Mouse (Mus musculus) liver, postnatal 0 days (tissue): ENCODE measurements around the gene Dcaf17. TPM values are rescaled to one million over a fixed set of nuclear protein-coding genes. Genes with fewer than 3 reads are reported as not detected.
A peak's percentile ranks its signal among the peaks of the same experiment; 100 is the strongest.

Experiments
- ATAC-seq: fragments of 200-750 bp; cut with Nextera tagmentation; 2 replicates; pipeline ENCODE4 v1.8.0; 2017; ENCODE audit warnings: mild to moderate bottlenecking, moderate library complexity
- DNase-seq: peaks from one replicate; pipeline ENCODE4 v3.0.0-alpha.2; 2016
- H3K27ac ChIP-seq: fragments of 300-500 bp; sonication (generic); 2 replicates; pipeline ENCODE4 v1.5.1; 2014; ENCODE audit warnings: antibody characterized with exemption, moderate library complexity, mild to moderate bottlenecking, low read depth
- H3K27me3 ChIP-seq: fragments of 300-500 bp; sonication (generic); 2 replicates; pipeline ENCODE4 v1.6.1; 2014; ENCODE audit warnings: low read length, control low read depth, mixed read lengths; ENCODE audit not compliant: insufficient read depth
- H3K36me3 ChIP-seq: fragments of 300-500 bp; sonication (generic); replicated peaks from 2 replicates; pipeline ENCODE4 v1.6.1; 2014; ENCODE audit warnings: mild to moderate bottlenecking, control low read depth, low read length, moderate library complexity, mixed read lengths; ENCODE audit not compliant: insufficient read depth
- H3K4me1 ChIP-seq: fragments of 300-500 bp; sonication (generic); 2 replicates; pipeline ENCODE4 v1.6.1; 2014; ENCODE audit warnings: antibody characterized with exemption, mild to moderate bottlenecking, control low read depth; ENCODE audit not compliant: insufficient read depth
- H3K4me2 ChIP-seq: fragments of 300-500 bp; sonication (generic); 2 replicates; pipeline ENCODE4 v1.6.1; 2014; ENCODE audit warnings: low read depth, mild to moderate bottlenecking, low read length, moderate library complexity, mixed read lengths
- H3K4me3 ChIP-seq: fragments of 300-500 bp; sonication (generic); 2 replicates; pipeline ENCODE4 v1.5.1; 2014; ENCODE audit warnings: low read depth, low read length
- H3K9ac ChIP-seq: fragments of 300-500 bp; sonication (generic); replicated peaks from 2 replicates; pipeline ENCODE4 v1.6.1; 2014; ENCODE audit warnings: mild to moderate bottlenecking, moderate library complexity
- H3K9me3 ChIP-seq: fragments of 300-500 bp; sonication (generic); 2 replicates; pipeline ENCODE4 v1.6.1; 2016; ENCODE audit warnings: mild to moderate bottlenecking, control low read depth, low read length, mixed read lengths
- CTCF ChIP-seq: sonication (generic); IDR thresholded peaks from 2 replicates; pipeline ENCODE4 v1.5.1; 2016; ENCODE audit warnings: antibody characterized with exemption, low read depth
- EP300 ChIP-seq: IDR thresholded peaks from 2 replicates; pipeline ENCODE4 v1.6.1; 2016; ENCODE audit warnings: antibody characterized with exemption, low read depth, mild to moderate bottlenecking
- WGBS: fragments of 180-500 bp; shearing (Covaris S2); extraction: QIAGEN DNeasy Blood & Tissue Kit; methylation state at CpG from one replicate; pipeline ENCODE4 v1.1.7; 2014; ENCODE audit not compliant: insufficient replicate concordance; 5-methylcytosine and 5-hydroxymethylcytosine counted together
- polyA plus RNA-seq: library from polyadenylated mRNA; unstranded; fragments of >200 nt; fragmentation: Nextera tagmentation; extraction: Ambion mirVana; gene quantifications from 2 replicates; pipeline ENCODE4 v1.2.1, GENCODE M21; 2015

Dcaf17 gene
- polyA plus RNA-seq, 1 experiment from 2014 or later = 11.8 TPM

DNA sequence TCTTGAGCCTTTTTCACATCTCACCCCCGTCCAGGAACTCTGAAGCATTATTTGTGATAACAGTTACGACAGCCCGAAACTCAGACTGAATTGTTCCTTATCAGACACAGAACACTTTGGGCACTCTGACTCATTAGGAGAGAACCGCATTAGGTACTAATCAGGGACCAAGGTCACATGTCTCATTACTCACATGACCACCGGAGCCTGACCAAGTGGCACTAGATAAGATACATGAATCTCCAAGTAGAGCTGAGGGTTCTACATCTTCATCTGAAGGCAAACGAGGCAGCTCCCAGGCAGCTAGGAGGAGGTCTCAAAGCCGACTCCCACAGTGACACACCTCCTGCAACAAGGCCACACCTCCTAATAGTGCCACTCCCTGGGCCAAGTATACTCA, 41.0 kb downstream of the Dcaf17 start:
- no peaks in the 10 kb centered on the region for H3K4me1 ChIP-seq
- no peak overlapping the region for H3K27ac ChIP-seq

DNA sequence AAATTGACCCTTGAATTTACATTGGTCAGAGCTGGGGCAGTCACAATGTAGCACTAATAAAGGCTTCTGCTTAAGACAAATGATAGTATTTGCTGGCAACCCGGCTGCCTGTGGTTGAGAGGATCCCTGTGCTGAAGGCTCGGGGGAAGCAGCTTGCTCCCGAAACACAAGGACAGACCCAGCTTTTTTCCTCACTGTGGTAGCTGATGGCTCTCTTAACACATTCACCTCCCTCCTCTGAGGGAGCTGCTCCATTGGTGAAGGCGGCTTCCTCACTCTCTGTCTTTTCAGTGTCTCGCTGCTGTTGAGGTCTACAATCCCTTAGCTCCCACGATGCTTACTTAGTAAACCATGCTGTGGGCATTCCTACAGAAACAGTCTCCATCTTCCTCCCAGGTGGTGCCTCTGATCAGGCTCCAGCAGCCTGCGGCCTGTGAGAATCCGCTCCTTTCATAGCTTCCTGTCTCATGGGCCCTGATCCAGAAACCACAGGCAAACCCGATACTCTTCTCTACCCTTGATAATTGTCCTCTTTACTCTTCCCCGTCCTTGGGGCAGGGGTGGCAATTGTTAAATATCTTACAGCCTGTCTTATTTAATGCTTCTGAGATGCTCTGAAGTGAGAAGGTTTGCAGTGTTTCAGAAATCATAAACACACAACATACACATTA, 47.6 kb downstream of the Dcaf17 start:
- 70% methylated on average over 10 of the region's 10 CpGs for WGBS
- Histone ChIP-seq H3K27ac (no peak overlapping the region), H3K4me1 (no peaks in the 10 kb centered on the region), H3K36me3 (peaks cover 4% of the 10 kb centered on the region; the same call in 1 of the 2 replicates), H3K4me3 (no peak overlapping the region), H3K27me3 (no peaks in the 10 kb centered on the region), H3K9ac (no peak overlapping the region), H3K9me3 (no peaks in the 10 kb centered on the region), H3K4me2 (no peak overlapping the region)
- TF ChIP-seq EP300 (no peak), CTCF (no peak)
- ATAC-seq (no peak), DNase-seq (no peak)

More for the DNA sequence above, 41.0 kb downstream of the Dcaf17 start:
- H3K4me2 ChIP-seq = no peak overlapping the region
- 41% methylated on average over 7 of the region's 7 CpGs for WGBS
- H3K9me3 ChIP-seq = no peaks in the 10 kb centered on the region
- DNase-seq (no peak), ATAC-seq (peak; percentile 62)
- H3K27me3 ChIP-seq = no peaks in the 10 kb centered on the region
- no peak overlapping the region for H3K9ac ChIP-seq
- no peak overlapping the region for H3K4me3 ChIP-seq
- TF ChIP-seq CTCF = no peak
- TF ChIP-seq EP300 = peak; percentile 52; the same call in 1 of the 2 replicates
- H3K36me3 ChIP-seq = peaks cover 15% of the 10 kb centered on the region

DNA sequence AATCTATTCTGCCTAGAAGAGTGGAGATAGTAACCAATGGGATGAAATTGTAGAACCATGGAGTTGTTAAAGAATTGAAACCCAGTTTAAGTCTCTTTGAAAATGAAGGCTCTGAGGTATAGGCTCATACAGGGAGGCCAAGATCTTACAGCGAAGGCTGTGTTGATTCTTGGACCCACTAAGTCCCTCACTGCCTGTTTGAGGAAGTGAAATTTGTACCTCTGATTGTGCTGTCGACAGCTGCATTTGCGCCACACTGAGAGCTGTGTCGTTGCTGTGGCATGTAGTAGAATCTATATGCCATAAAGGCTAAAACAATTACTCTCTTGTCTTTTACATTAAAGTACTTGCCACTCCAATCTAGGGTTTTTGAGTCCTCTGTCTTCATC, 48.2 kb downstream of the Dcaf17 start:
- no peak overlapping the region for H3K4me2 ChIP-seq
- H3K9me3 ChIP-seq = no peaks in the 10 kb centered on the region
- peaks cover 4% of the 10 kb centered on the region; the same call in 1 of the 2 replicates for H3K36me3 ChIP-seq
- H3K9ac ChIP-seq = no peak overlapping the region
- H3K27ac ChIP-seq = no peak overlapping the region
- 50% methylated on average over 4 of the region's 4 CpGs for WGBS
- no peak for ATAC-seq
- H3K27me3 ChIP-seq = no peaks in the 10 kb centered on the region
- no peak for DNase-seq
- no peaks in the 10 kb centered on the region for H3K4me1 ChIP-seq
- no peak for TF ChIP-seq CTCF
- no peak for TF ChIP-seq EP300
- no peak overlapping the region for H3K4me3 ChIP-seq

DNA sequence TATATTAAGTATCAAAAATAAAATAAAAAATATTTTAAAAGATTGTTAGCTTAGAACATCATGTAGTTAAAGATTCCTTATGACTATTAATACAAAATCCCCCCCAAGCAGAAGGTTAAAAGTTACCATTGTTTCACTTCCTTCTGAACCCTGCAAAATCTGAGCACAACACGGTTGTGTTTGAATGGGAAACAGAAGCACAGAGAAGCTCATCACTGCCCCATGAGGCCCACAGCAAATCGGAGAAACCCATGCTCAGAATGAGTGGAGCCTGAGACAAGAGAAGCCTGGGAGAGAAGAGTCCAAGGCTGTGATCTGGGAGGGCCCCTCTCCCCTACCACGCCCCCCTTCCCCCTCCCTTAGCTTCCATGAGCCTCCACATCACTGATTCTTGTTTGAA, 49.6 kb downstream of the Dcaf17 start:
- no peaks in the 10 kb centered on the region for H3K4me1 ChIP-seq
- no peak overlapping the region for H3K4me2 ChIP-seq
- TF ChIP-seq EP300 = no peak
- no peak for TF ChIP-seq CTCF
- H3K27me3 ChIP-seq = no peaks in the 10 kb centered on the region
- H3K9me3 ChIP-seq = no peaks in the 10 kb centered on the region
- 51% methylated on average over 3 of the region's 3 CpGs for WGBS
- DNase-seq = no peak
- no peak for ATAC-seq
- H3K36me3 ChIP-seq = peaks cover 4% of the 10 kb centered on the region; the same call in 1 of the 2 replicates
- H3K4me3 ChIP-seq = no peak overlapping the region
- no peak overlapping the region for H3K9ac ChIP-seq
- no peak overlapping the region for H3K27ac ChIP-seq

DNA sequence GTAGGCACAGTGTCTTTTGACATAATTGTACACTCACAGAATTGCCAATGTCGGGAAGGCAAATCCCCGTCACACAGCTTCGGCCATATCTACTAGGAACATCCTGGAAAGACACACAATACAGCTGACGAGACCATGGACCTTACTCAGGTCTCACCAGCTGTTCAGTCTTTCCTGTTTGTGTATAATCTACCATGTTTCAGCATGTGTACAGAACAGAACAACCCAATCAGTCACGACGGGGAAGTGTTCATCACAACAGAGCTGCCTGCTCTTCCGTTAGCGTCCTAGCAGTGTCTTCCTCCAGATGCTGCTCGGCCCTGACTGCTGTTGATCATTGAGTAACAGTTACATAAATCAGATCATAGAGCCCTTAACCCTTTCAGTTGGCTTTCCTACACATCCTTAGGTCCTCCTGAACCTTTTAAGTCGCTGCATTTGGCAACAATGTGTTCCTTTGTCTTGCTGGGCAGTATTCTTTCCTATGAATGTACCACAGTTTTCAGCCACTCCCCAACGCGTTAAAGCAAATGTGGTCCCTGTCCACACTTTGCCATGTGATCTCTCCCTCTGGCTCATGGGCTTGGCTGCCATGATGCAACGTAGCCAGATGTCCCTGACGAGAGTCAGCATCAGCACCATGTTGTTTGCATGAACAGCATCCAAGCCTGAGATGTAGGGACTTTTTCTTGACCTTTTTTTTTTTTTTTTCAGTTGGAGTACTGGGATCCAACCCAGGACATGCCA, 50.5 kb downstream of the Dcaf17 start:
- no peak overlapping the region for H3K4me2 ChIP-seq
- no peak for TF ChIP-seq EP300
- TF ChIP-seq CTCF = no peak
- no peak overlapping the region for H3K4me3 ChIP-seq
- no peaks in the 10 kb centered on the region for H3K27me3 ChIP-seq
- H3K9me3 ChIP-seq = no peaks in the 10 kb centered on the region
- ATAC-seq (peak; percentile 38; the same call in 1 of the 2 replicates), DNase-seq (no peak)
- H3K9ac ChIP-seq = no peak overlapping the region
- peaks cover 1% of the 10 kb centered on the region; the same call in 1 of the 2 replicates for H3K36me3 ChIP-seq
- 62% methylated on average over 14 of the region's 14 CpGs for WGBS
- no peak overlapping the region for H3K27ac ChIP-seq
- H3K4me1 ChIP-seq = no peaks in the 10 kb centered on the region

DNA sequence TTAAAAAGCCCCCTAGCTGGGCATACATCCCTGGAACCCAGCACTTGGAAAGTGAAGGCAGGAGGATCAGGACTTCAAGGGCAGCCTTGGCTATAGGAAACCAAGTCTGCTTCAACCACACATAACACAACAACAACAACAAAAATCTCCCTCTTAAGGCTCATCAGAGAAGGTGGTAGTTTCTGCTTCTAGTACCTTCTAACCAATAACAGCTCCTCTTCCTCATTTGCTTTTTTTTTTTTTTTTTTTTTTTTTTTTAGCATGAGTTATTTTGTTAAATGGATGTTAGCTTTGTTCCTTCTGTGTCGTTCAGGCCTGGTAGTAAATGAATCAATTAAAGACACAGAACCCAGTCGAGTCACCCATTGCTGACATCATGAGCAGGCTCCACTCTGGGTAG, 52.1 kb downstream of the Dcaf17 start:
- WGBS = 62% methylated on average over 2 of the region's 2 CpGs
- TF ChIP-seq CTCF = no peak
- no peak for TF ChIP-seq EP300
- no peak overlapping the region for H3K9ac ChIP-seq
- ATAC-seq = no peak
- no peaks in the 10 kb centered on the region for H3K9me3 ChIP-seq
- H3K27ac ChIP-seq = no peak overlapping the region
- H3K4me2 ChIP-seq = no peak overlapping the region
- DNase-seq = no peak
- H3K36me3 ChIP-seq = no peaks in the 10 kb centered on the region
- H3K27me3 ChIP-seq = no peaks in the 10 kb centered on the region
- H3K4me3 ChIP-seq = no peak overlapping the region
- no peaks in the 10 kb centered on the region for H3K4me1 ChIP-seq
